Mouse (Mus musculus) left cerebral cortex, postnatal 4 days (tissue): ENCODE data around the gene Cfap20. TPM values are rescaled to one million over a fixed set of nuclear protein-coding genes. Genes with fewer than 3 reads are reported as not detected.
A peak's percentile ranks its signal among the peaks of the same experiment; 100 is the strongest.
"Not testable (repeated sequence)": the region's sequence is repeated elsewhere in the genome, so short reads cannot be mapped to it uniquely, and the experiment has no call there.

Experiments used
- DNase-seq: peaks from one replicate; pipeline ENCODE4 v3.0.0-alpha.2; 2022
- intact Hi-C: fragments of 180-260 bp; cut with DNase I; formaldehyde crosslinking; loops from one replicate; pipeline ENCODE4 v1.15.1; 2025
- total RNA-seq, 2 experiments: library from RNA; stranded (reverse); gene quantifications; 2 replicates each; pipeline ENCODE4 v1.2.3; 2021

Cfap20 gene
- total RNA-seq, 2 experiments from 2014 or later = 67.5 to 67.7 TPM

- no peak for DNase-seq
- intact Hi-C loops = no loop called here
These were observed 10.0 kb downstream of the Cfap20 start for GRCm38 (mm10) chr8:95424682-95425081.

GRCm38 (mm10) chr8:95422193-95422810 is 12.4 kb downstream of the Cfap20 start:
- DNase-seq = no peak
- intact Hi-C loops = no loop called here

- DNase-seq = peak; percentile 34
- intact Hi-C loops = no loop called here
These were observed 23.2 kb downstream of the Cfap20 start for GRCm38 (mm10) chr8:95411309-95411972.

GRCm38 (mm10) chr8:95409518-95409917 is 25.2 kb downstream of the Cfap20 start:
- DNase-seq = no peak
- intact Hi-C loops = no loop called here

GRCm38 (mm10) chr8:95401091-95401490 is 33.6 kb downstream of the Cfap20 start:
- DNase-seq = no peak
- intact Hi-C loops = no loop called here

GRCm38 (mm10) chr8:95399131-95399530 is 35.5 kb downstream of the Cfap20 start:
- DNase-seq = no peak
- intact Hi-C loops = no loop called here

- intact Hi-C loops = no loop called here
These were observed 37.5 kb downstream of the Cfap20 start for GRCm38 (mm10) chr8:95397201-95397600.

GRCm38 (mm10) chr8:95396752-95397151 is 37.9 kb downstream of the Cfap20 start:
- DNase-seq = no peak
- intact Hi-C loops = no loop called here

More at GRCm38 (mm10) chr8:95397201-95397600, 37.5 kb downstream of the Cfap20 start:
- no peak for DNase-seq

- intact Hi-C loops = no loop called here
These were observed 39.3 kb downstream of the Cfap20 start for GRCm38 (mm10) chr8:95395186-95395918.

GRCm38 (mm10) chr8:95392604-95393003 is 42.1 kb downstream of the Cfap20 start:
- no peak for DNase-seq

More at GRCm38 (mm10) chr8:95395186-95395918, 39.3 kb downstream of the Cfap20 start:
- DNase-seq = no peak

GRCm38 (mm10) chr8:95391101-95391500 is 43.6 kb downstream of the Cfap20 start:
- DNase-seq = no peak
- intact Hi-C loops = no loop called here

More at GRCm38 (mm10) chr8:95392604-95393003, 42.1 kb downstream of the Cfap20 start:
- intact Hi-C loops = no loop called here

- DNase-seq = no peak
- intact Hi-C loops = no loop called here
These were observed 44.4 kb downstream of the Cfap20 start for GRCm38 (mm10) chr8:95390312-95390711.

- intact Hi-C loops = no loop called here
- no peak for DNase-seq
These were observed 46.7 kb downstream of the Cfap20 start for GRCm38 (mm10) chr8:95387936-95388335.

GRCm38 (mm10) chr8:95387221-95387620 is 47.4 kb downstream of the Cfap20 start:
- intact Hi-C loops = no loop called here
- no peak for DNase-seq

GRCm38 (mm10) chr8:95386037-95386436 is 48.6 kb downstream of the Cfap20 start:
- no peak for DNase-seq
- intact Hi-C loops = no loop called here

GRCm38 (mm10) chr8:95384501-95384900 is 50.2 kb downstream of the Cfap20 start:
- intact Hi-C loops = no loop called here
- no peak for DNase-seq

GRCm38 (mm10) chr8:95381595-95381994 is 53.1 kb downstream of the Cfap20 start:
- intact Hi-C loops = no loop called here
- DNase-seq = no peak

GRCm38 (mm10) chr8:95380953-95381352 is 53.7 kb downstream of the Cfap20 start:
- intact Hi-C loops = no loop called here
- no peak for DNase-seq

GRCm38 (mm10) chr8:95378928-95379327 is 55.7 kb downstream of the Cfap20 start:
- intact Hi-C loops, DNase-seq: not testable (repeated sequence)

GRCm38 (mm10) chr8:95377863-95378291 is 56.8 kb downstream of the Cfap20 start:
- intact Hi-C loops = no loop called here
- no peak for DNase-seq

- intact Hi-C loops = no loop called here
- no peak for DNase-seq
These were observed 57.6 kb downstream of the Cfap20 start for GRCm38 (mm10) chr8:95377101-95377500.
